Mouse (Mus musculus) T-helper 2 cell (primary cell): ENCODE data around the gene Usp2.

Source experiments
- in situ Hi-C: fragments of 300-600 bp; cut with MboI, MseI; formaldehyde crosslinking; loops from one replicate; pipeline ENCODE4 v1.15.1; 2025; ENCODE audit warnings: high pct_unique_total_duplicates

The Usp2 gene

GRCm38 (mm10) chr9:44075276-44075995, 8.6 kb downstream of the Usp2 start:
- in situ Hi-C loops: loop anchor here (25.0 kb wide), 1 partner anchor 338 kb away; the partner anchor contains the start of gene Nectin1

GRCm38 (mm10) chr9:44075996-44076763, 9.4 kb downstream of the Usp2 start:
- in situ Hi-C loops: loop anchor here (25.0 kb wide), 1 partner anchor 339 kb away; the partner anchor contains the start of gene Nectin1

- in situ Hi-C loops: loop anchor here (25.0 kb wide), 1 partner anchor 339 kb away; the partner anchor contains the start of gene Nectin1
These were observed 9.9 kb downstream of the Usp2 start for GRCm38 (mm10) chr9:44076764-44077120.

- in situ Hi-C loops: loop anchor here (25.0 kb wide), 1 partner anchor 340 kb away; the partner anchor contains the start of gene Nectin1
These were observed 10.6 kb downstream of the Usp2 start for GRCm38 (mm10) chr9:44077266-44077910.

GRCm38 (mm10) chr9:44078136-44078797, 11.4 kb downstream of the Usp2 start:
- in situ Hi-C loops: loop anchor here (25.0 kb wide), 1 partner anchor 341 kb away; the partner anchor contains the start of gene Nectin1

- in situ Hi-C loops: loop anchor here (25.0 kb wide), 1 partner anchor 342 kb away; the partner anchor contains the start of gene Nectin1
These were observed 12.3 kb downstream of the Usp2 start for GRCm38 (mm10) chr9:44078955-44079756.

GRCm38 (mm10) chr9:44079997-44080780, 13.4 kb downstream of the Usp2 start:
- in situ Hi-C loops: loop anchor here (10.0 to 25.0 kb wide), 2 partner anchors 343 to 525 kb away; partner anchors contain the start of gene Nectin1

GRCm38 (mm10) chr9:44080953-44081352, 14.1 kb downstream of the Usp2 start:
- in situ Hi-C loops: loop anchor here (10.0 to 25.0 kb wide), 2 partner anchors 344 to 526 kb away; partner anchors contain the start of gene Nectin1

GRCm38 (mm10) chr9:44081581-44081980, 14.8 kb downstream of the Usp2 start:
- in situ Hi-C loops: loop anchor here (10.0 to 25.0 kb wide), 2 partner anchors 344 to 527 kb away; partner anchors contain the start of gene Nectin1

GRCm38 (mm10) chr9:44082266-44082665, 15.4 kb downstream of the Usp2 start:
- in situ Hi-C loops: loop anchor here (10.0 to 25.0 kb wide), 2 partner anchors 345 to 527 kb away; partner anchors contain the start of gene Nectin1

- in situ Hi-C loops: loop anchor here (10.0 to 25.0 kb wide), 2 partner anchors 346 to 529 kb away; partner anchors contain the start of gene Nectin1
These were observed 16.7 kb downstream of the Usp2 start for GRCm38 (mm10) chr9:44083392-44084121.

GRCm38 (mm10) chr9:44084236-44084635, 17.4 kb downstream of the Usp2 start:
- in situ Hi-C loops: loop anchor here (10.0 to 25.0 kb wide), 2 partner anchors 347 to 529 kb away; partner anchors contain the start of gene Nectin1

- in situ Hi-C loops: loop anchor here (10.0 to 25.0 kb wide), 2 partner anchors 347 to 530 kb away; partner anchors contain the start of gene Nectin1
These were observed 17.9 kb downstream of the Usp2 start for GRCm38 (mm10) chr9:44084659-44085229.

GRCm38 (mm10) chr9:44085276-44085675, 18.5 kb downstream of the Usp2 start:
- in situ Hi-C loops: loop anchor here (10.0 to 25.0 kb wide), 2 partner anchors 348 to 530 kb away; partner anchors contain the start of gene Nectin1

- in situ Hi-C loops: loop anchor here (10.0 to 25.0 kb wide), 2 partner anchors 349 to 531 kb away; partner anchors contain the start of gene Nectin1
These were observed 19.2 kb downstream of the Usp2 start for GRCm38 (mm10) chr9:44085741-44086665.

GRCm38 (mm10) chr9:44086960-44087359, 20.1 kb downstream of the Usp2 start:
- in situ Hi-C loops: loop anchor here (10.0 to 25.0 kb wide), 2 partner anchors 350 to 532 kb away; partner anchors contain the start of gene Nectin1
